Mouse (Mus musculus) lung, postnatal 0 days (tissue): Measurements from ENCODE around the gene Erbb2.

Experiments used
- CTCF ChIP-seq: IDR thresholded peaks from 2 replicates; pipeline ENCODE4 v1.5.1; 2016; ENCODE audit warnings: antibody characterized with exemption, mild to moderate bottlenecking
- EP300 ChIP-seq: IDR thresholded peaks from 2 replicates; pipeline ENCODE4 v1.6.1; 2016; ENCODE audit warnings: antibody characterized with exemption, mild to moderate bottlenecking, control low read depth

GRCm38 (mm10) chr11:98456545-98456944 lies 44.3 kb downstream of the Erbb2 start:
- no peak for TF ChIP-seq CTCF
- TF ChIP-seq EP300, result no peak
